Mouse (Mus musculus) hindbrain, postnatal 0 days (tissue): ENCODE measurements around the gene Kit. TPM values are rescaled to one million over a fixed set of nuclear protein-coding genes. Genes with fewer than 3 reads are reported as not detected.

Experiments used
- ATAC-seq: fragments of 200-750 bp; cut with Nextera tagmentation; 2 replicates; pipeline ENCODE4 v1.8.0; 2017; ENCODE audit warnings: mild to moderate bottlenecking, moderate TSS enrichment, moderate library complexity
- DNase-seq: peaks from one replicate; pipeline ENCODE4 v3.0.0-alpha.2; 2015; ENCODE audit warnings: low spot score
- H3K27ac ChIP-seq: fragments of 300-500 bp; sonication (generic); 2 replicates; pipeline ENCODE4 v1.5.1; 2014; ENCODE audit warnings: mild to moderate bottlenecking
- H3K27me3 ChIP-seq: fragments of 300-500 bp; sonication (generic); 2 replicates; pipeline ENCODE4 v1.6.1; 2014; ENCODE audit warnings: low read length, mixed read lengths; ENCODE audit not compliant: insufficient read depth
- H3K36me3 ChIP-seq: fragments of 300-500 bp; sonication (generic); 2 replicates; pipeline ENCODE4 v1.6.1; 2014; ENCODE audit warnings: low read length, mixed read lengths; ENCODE audit not compliant: insufficient read depth
- H3K4me1 ChIP-seq: fragments of 300-500 bp; sonication (generic); 2 replicates; pipeline ENCODE4 v1.6.1; 2014; ENCODE audit warnings: antibody characterized with exemption, low read length, mixed read lengths; ENCODE audit not compliant: insufficient read depth
- H3K4me2 ChIP-seq: fragments of 300-500 bp; sonication (generic); 2 replicates; pipeline ENCODE4 v1.6.1; 2014; ENCODE audit warnings: low read depth, mild to moderate bottlenecking, low read length, moderate library complexity, mixed read lengths
- H3K4me3 ChIP-seq: fragments of 300-500 bp; sonication (generic); 2 replicates; pipeline ENCODE4 v1.5.1; 2014; ENCODE audit warnings: low read length
- H3K9ac ChIP-seq: fragments of 300-500 bp; sonication (generic); replicated peaks from 2 replicates; pipeline ENCODE4 v1.6.1; 2014; ENCODE audit warnings: mild to moderate bottlenecking, low read length, moderate library complexity, mixed read lengths
- H3K9me3 ChIP-seq: fragments of 300-500 bp; sonication (generic); 2 replicates; pipeline ENCODE4 v1.6.1; 2016; ENCODE audit warnings: low read length, mixed read lengths
- CTCF ChIP-seq: IDR thresholded peaks from 2 replicates; pipeline ENCODE4 v1.5.1; 2016; ENCODE audit warnings: antibody characterized with exemption, control low read depth, low read depth
- WGBS: fragments of 180-500 bp; shearing (Covaris S2); extraction: QIAGEN DNeasy Blood & Tissue Kit; methylation state at CpG from one replicate; pipeline ENCODE4 v1.1.7; 2014; 5-methylcytosine and 5-hydroxymethylcytosine counted together
- polyA plus RNA-seq: library from polyadenylated mRNA; unstranded; fragments of >200 nt; fragmentation: Nextera tagmentation; extraction: Ambion mirVana; gene quantifications from 2 replicates; pipeline ENCODE4 v1.2.1, GENCODE M21; 2015
- total RNA-seq: library from RNA; depleted of rRNA; stranded (reverse); fragments of >200 nt; gene quantifications from 2 replicates; pipeline ENCODE4 v1.2.3, GENCODE M21; 2014

The Kit gene
- total and polyA plus RNA-seq, 2 experiments from 2014 or later: 31.8 to 58.1 TPM

DNA sequence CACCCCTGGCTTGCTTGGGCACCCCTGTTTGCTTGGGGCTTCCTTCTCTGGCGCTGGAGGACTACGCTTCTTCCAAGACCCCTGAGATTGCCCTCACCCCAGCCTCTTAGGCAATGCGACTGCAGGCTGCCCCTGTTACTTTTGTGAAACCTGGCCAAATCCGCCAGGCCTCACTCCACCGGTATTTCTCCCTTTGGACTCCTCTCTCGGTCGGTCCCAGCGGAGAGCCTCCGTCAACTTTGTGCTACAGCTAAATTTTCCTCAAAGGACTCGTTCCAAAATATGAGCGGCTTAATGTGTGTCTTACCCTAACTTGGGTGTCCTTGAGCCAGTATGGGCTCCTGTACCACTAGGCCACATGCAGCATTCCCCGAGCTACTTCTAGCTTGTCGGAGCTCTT lies 23.8 kb downstream of the Kit start:
- Histone ChIP-seq H3K27me3 (no peaks in the 10 kb centered on the region), H3K36me3 (no peaks in the 10 kb centered on the region), H3K4me2 (no peak overlapping the region), H3K27ac (no peak overlapping the region), H3K9ac (no peak overlapping the region), H3K9me3 (no peaks in the 10 kb centered on the region), H3K4me1 (no peaks in the 10 kb centered on the region), H3K4me3 (no peak overlapping the region)
- TF ChIP-seq CTCF: no peak
- DNase-seq (no peak), ATAC-seq (no peak)
- 88% methylated on average over 13 of the region's 13 CpGs for WGBS

DNA sequence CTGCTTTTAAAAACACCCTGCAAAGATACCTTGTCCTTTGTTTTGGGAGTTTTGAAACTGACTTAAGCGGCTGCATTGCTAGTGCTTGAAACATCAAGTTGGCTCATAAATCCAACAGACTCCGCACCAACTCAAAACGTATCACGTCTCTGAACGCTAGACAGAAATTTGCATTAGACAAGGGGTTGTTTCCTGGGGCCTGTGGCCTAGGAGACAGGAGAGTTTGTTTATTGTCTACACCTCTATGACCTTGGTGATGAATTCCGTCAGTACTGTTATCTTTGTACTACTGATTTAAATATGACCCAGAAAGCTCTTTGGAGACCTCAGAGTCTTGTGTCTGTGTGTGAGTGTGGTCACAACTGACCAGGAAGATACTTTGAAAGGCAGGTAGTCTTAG lies 25.3 kb downstream of the Kit start:
- TF ChIP-seq CTCF: no peak
- no peak overlapping the region for H3K27ac ChIP-seq
- H3K4me1 ChIP-seq: no peaks in the 10 kb centered on the region
- ATAC-seq (no peak), DNase-seq (no peak)
- no peaks in the 10 kb centered on the region for H3K36me3 ChIP-seq
- no peaks in the 10 kb centered on the region for H3K9me3 ChIP-seq
- H3K4me2 ChIP-seq: no peak overlapping the region
- H3K9ac ChIP-seq: no peak overlapping the region
- WGBS: 59% methylated on average over 6 of the region's 6 CpGs
- no peak overlapping the region for H3K4me3 ChIP-seq
- H3K27me3 ChIP-seq: no peaks in the 10 kb centered on the region

DNA sequence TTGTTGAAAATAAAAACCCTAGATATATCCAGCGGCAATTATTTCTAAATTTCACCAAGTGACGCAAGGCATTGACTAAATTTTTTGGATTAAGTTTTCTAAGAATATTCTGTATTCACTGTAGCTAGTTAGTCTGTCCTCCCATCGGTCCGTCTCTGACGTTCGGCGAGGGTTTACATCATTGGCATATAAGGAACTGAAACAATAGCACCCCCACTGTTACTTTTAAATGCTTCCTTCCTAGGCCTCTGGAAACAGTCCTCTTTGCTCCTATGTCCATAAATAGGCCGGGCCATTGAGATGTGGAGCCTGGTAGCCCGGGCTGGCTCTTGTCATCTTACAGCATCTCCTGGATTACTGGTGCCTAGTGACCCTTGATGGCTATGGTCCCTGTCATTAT lies 29.5 kb downstream of the Kit start:
- no peak for ATAC-seq
- Histone ChIP-seq H3K27me3 (no peaks in the 10 kb centered on the region), H3K27ac (no peak overlapping the region), H3K4me3 (no peak overlapping the region), H3K4me1 (no peaks in the 10 kb centered on the region), H3K9ac (no peak overlapping the region), H3K36me3 (no peaks in the 10 kb centered on the region), H3K4me2 (no peak overlapping the region), H3K9me3 (no peaks in the 10 kb centered on the region)
- DNase-seq: no peak
- no peak for TF ChIP-seq CTCF
- WGBS: 55% methylated on average over 9 of the region's 9 CpGs

DNA sequence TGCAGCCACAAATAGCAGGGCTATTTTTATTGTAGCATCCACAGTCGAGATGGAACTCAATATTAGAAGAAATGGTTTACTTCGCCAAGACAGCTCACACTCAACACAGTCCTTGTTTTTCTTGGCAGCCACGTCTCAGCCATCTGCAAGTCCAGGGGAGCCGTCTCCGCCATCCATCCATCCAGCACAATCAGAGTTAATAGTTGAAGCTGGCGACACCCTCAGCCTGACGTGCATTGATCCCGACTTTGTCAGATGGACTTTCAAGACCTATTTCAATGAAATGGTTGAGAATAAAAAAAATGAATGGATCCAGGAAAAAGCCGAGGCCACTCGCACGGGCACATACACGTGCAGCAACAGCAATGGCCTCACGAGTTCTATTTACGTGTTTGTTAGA lies 32.2 kb downstream of the Kit start:
- WGBS: 52% methylated on average over 14 of the region's 14 CpGs
- H3K4me1 ChIP-seq: no peaks in the 10 kb centered on the region

DNA sequence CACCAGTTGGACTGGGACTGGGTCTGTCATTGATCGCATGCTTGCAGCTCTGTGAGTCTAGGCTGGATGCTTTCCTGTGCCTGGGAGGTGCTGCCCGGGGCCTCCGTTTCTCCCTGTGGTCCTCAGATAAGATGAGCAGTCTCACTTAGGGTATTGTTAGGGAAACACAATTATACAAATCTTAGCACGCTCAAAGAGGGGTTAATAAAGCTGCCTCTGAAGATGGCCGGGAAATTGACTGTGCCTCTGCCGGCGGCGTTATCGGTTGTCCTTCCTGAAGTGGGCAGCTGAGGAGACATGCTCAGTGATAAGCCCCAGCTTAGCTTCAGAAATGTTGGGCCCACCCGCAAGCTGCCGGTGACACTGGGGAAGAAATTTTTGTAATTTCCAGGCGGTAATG lies 33.3 kb downstream of the Kit start:
- TF ChIP-seq CTCF: no peak
- 74% methylated on average over 12 of the region's 12 CpGs for WGBS

More for the DNA sequence above, 32.2 kb downstream of the Kit start:
- ATAC-seq: no peak
- Histone ChIP-seq H3K4me2 (no peak overlapping the region), H3K27me3 (no peaks in the 10 kb centered on the region), H3K4me3 (no peak overlapping the region), H3K27ac (peak overlapping the region; percentile 48; the same call in 1 of the 2 replicates), H3K9me3 (no peaks in the 10 kb centered on the region), H3K9ac (no peak overlapping the region), H3K36me3 (no peaks in the 10 kb centered on the region)
- DNase-seq: peak; percentile 39
- TF ChIP-seq CTCF: no peak

DNA sequence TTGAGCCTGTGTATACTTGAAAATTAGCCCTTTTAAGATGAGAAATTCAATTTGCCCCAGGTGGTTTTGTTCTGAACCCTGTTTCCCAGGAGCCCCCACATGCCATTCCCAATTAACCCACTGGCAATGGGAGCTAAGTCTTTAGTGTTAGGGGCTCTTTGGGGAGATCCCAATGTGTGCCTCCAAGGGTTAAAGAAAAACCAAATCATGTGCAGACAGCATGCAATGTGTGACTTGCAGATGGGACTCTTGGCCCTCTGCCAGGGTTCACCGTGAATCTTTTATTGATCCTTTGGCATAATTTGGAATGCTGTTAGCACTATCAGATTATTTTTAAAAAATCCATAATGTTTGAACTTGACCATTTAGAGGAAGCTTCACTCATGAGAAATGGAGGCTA lies 37.7 kb downstream of the Kit start:
- 16% methylated on average over 1 of the region's 1 CpGs for WGBS
- no peaks in the 10 kb centered on the region for H3K36me3 ChIP-seq
- no peak for ATAC-seq

More for the DNA sequence above, 33.3 kb downstream of the Kit start:
- ATAC-seq: no peak
- Histone ChIP-seq H3K27ac (peak overlapping the region; percentile 48; the same call in 1 of the 2 replicates), H3K9me3 (no peaks in the 10 kb centered on the region), H3K36me3 (no peaks in the 10 kb centered on the region), H3K4me3 (no peak overlapping the region), H3K4me2 (no peak overlapping the region), H3K9ac (no peak overlapping the region), H3K27me3 (no peaks in the 10 kb centered on the region), H3K4me1 (no peaks in the 10 kb centered on the region)
- no peak for DNase-seq

DNA sequence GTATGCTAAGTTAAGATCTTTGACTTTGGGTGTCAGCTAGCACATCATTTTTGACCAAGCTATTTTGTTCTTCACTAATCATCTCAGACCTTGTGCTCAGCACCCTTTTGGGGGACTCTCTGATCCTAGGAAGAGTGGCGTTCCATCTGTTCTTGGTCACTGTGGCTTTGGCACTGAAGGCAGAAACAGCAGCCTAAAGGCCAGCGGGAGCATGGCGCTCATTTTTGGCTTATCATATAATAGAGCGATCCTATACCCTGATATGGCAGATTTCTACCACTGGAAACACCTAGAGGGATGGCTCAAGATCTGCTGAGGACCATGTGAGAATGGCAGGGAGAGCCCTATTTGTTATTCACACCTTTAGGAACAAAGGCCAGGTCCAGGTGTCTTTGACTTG lies 38.2 kb downstream of the Kit start:
- Histone ChIP-seq H3K4me1 (no peaks in the 10 kb centered on the region), H3K36me3 (no peaks in the 10 kb centered on the region), H3K9ac (no peak overlapping the region), H3K4me2 (no peak overlapping the region), H3K9me3 (no peaks in the 10 kb centered on the region), H3K4me3 (no peak overlapping the region), H3K27me3 (no peaks in the 10 kb centered on the region), H3K27ac (peak overlapping the region; percentile 27)
- no peak for TF ChIP-seq CTCF
- DNase-seq (peak; percentile 39), ATAC-seq (no peak)
- 69% methylated on average over 4 of the region's 4 CpGs for WGBS

More for the DNA sequence above, 37.7 kb downstream of the Kit start:
- Histone ChIP-seq H3K9ac (no peak overlapping the region), H3K27ac (peak overlapping the region; percentile 27; the same call in 1 of the 2 replicates), H3K4me2 (no peak overlapping the region), H3K4me1 (no peaks in the 10 kb centered on the region), H3K9me3 (no peaks in the 10 kb centered on the region), H3K27me3 (no peaks in the 10 kb centered on the region), H3K4me3 (no peak overlapping the region)
- no peak for TF ChIP-seq CTCF
- peak; percentile 74 for DNase-seq
